In the genomic region with DNA sequence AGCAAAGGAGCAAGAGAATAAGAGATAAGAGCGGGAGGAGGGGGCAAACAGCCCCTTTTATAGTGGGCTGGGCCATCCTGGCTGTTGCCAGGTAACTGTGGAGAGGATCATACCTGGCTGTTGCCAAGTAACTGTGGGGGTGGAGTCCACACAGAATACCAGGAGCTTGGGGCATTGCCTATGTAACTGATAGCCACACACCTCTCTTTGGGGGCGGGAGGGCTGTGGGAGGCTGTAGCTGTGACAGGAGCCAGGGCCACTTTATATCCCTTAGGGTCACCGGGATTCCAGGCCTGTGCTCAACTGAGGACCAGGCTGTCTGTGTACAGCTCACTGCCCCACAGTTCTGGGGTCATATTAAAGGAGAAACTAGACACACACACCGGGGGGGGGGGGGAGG, we compare ENCODE assay signal across 26 mouse cellular contexts. TPM values are rescaled to one million over a fixed set of nuclear protein-coding genes. Genes with fewer than 3 reads are reported as not detected.
DNase-seq lines count a peak whose midpoint lies in the region; ATAC-seq lines count a peak whose summit lies in the region.
"Had no signal": no experiment of that assay in that cellular context is flagged by ENCODE, and none has a peak within 500 bp of the region (broad histone marks: within the 10 kb centered on the region; RNA-seq: fewer than 3 reads in every experiment).

No protein-coding gene starts in this region.

- WGBS in limb, embryonic 12.5 days, result 42% methylated on average over 4 of the region's 4 CpGs
- WGBS in limb, embryonic 10.5 days, result 50% methylated on average over 4 of the region's 4 CpGs
- WGBS in intestine, embryonic 16.5 days, result 44% methylated on average over 4 of the region's 4 CpGs

- no peak overlapping the region for H3K27ac ChIP-seq in limb, embryonic 12.5 days
- no peak overlapping the region for H3K27ac ChIP-seq in limb, embryonic 10.5 days
- H3K27ac ChIP-seq in intestine, embryonic 16.5 days (ENCODE audit: low read length), result 0 out of 2 replicates have a peak overlapping the region, but pooled peaks have one; percentile 24
- H3K27ac ChIP-seq: embryonic facial prominence, embryonic 12.5 days; forebrain, embryonic 12.5 days; gastrocnemius, adult 2 months; heart, embryonic 10.5 days; limb, embryonic 13.5 days; liver, embryonic 12.5 days had no signal

- no peaks in the 10 kb centered on the region for H3K27me3 ChIP-seq in limb, embryonic 12.5 days
- no peaks in the 10 kb centered on the region for H3K27me3 ChIP-seq in limb, embryonic 10.5 days (ENCODE audit: low read depth, poor library complexity, severe bottlenecking)
- no peaks in the 10 kb centered on the region for H3K27me3 ChIP-seq in intestine, embryonic 16.5 days (replicated peaks; ENCODE audit: control insufficient read depth, insufficient read depth, low read length)
- H3K27me3 ChIP-seq: embryonic facial prominence, embryonic 12.5 days; forebrain, embryonic 12.5 days; limb, embryonic 13.5 days; liver, embryonic 12.5 days had no signal

- ATAC-seq in limb, embryonic 12.5 days (ENCODE audit: insufficient number of reproducible peaks, insufficient read depth, low FRiP score, low TSS enrichment, low read depth), result 0 out of 2 replicates have a peak, but pooled peaks have one; percentile 53
- ATAC-seq in intestine, embryonic 16.5 days, result peak; percentile 69
- ATAC-seq: CD4-positive, CD25-positive, alpha-beta regulatory T cell, adult 4 months; liver, embryonic 12.5 days had no signal

- no peaks in the 10 kb centered on the region for H3K9me3 ChIP-seq in limb, embryonic 12.5 days
- H3K9me3 ChIP-seq in limb, embryonic 10.5 days (replicated peaks), result no peaks in the 10 kb centered on the region
- H3K9me3 ChIP-seq in intestine, embryonic 16.5 days (ENCODE audit: control insufficient read depth, low read length), result no peaks in the 10 kb centered on the region
- H3K9me3 ChIP-seq: embryonic facial prominence, embryonic 12.5 days; forebrain, embryonic 12.5 days; heart, embryonic 10.5 days; limb, embryonic 13.5 days; liver, embryonic 12.5 days had no signal

- no peak overlapping the region for H3K4me2 ChIP-seq in limb, embryonic 12.5 days
- 0 out of 2 replicates have a peak overlapping the region, but pooled peaks have one; percentile 32 for H3K4me2 ChIP-seq in intestine, embryonic 16.5 days (ENCODE audit: low read depth, low read length)
- H3K4me2 ChIP-seq: embryonic facial prominence, embryonic 12.5 days; forebrain, embryonic 12.5 days; limb, embryonic 13.5 days; liver, embryonic 12.5 days had no signal

- peaks cover 17% of the 10 kb centered on the region for H3K4me1 ChIP-seq in limb, embryonic 12.5 days (replicated peaks)
- H3K4me1 ChIP-seq in limb, embryonic 10.5 days, result peaks cover 30% of the 10 kb centered on the region
- peaks cover 7% of the 10 kb centered on the region; the same call in 1 of the 2 replicates for H3K4me1 ChIP-seq in intestine, embryonic 16.5 days (ENCODE audit: control insufficient read depth, insufficient read depth, low read length)
- H3K4me1 ChIP-seq: liver, embryonic 12.5 days had no signal

- no peak overlapping the region for H3K4me3 ChIP-seq in limb, embryonic 12.5 days (replicated peaks)
- no peak overlapping the region for H3K4me3 ChIP-seq in limb, embryonic 10.5 days
- no peak overlapping the region for H3K4me3 ChIP-seq in intestine, embryonic 16.5 days (ENCODE audit: low read length)
- H3K4me3 ChIP-seq: embryonic facial prominence, embryonic 12.5 days; erythroblast, embryonic 14.5 days; forebrain, embryonic 12.5 days; gastrocnemius, adult 2 months; heart, embryonic 10.5 days; limb, embryonic 13.5 days; liver, embryonic 12.5 days; myocyte had no signal

- H3K36me3 ChIP-seq in limb, embryonic 12.5 days, result no peaks in the 10 kb centered on the region
- no peaks in the 10 kb centered on the region for H3K36me3 ChIP-seq in limb, embryonic 10.5 days
- H3K36me3 ChIP-seq in intestine, embryonic 16.5 days (ENCODE audit: control insufficient read depth, insufficient read depth, low read length), result no peaks in the 10 kb centered on the region
- H3K36me3 ChIP-seq: embryonic facial prominence, embryonic 12.5 days; forebrain, embryonic 12.5 days; heart, embryonic 10.5 days; limb, embryonic 13.5 days; liver, embryonic 12.5 days had no signal

- no peak overlapping the region for H3K9ac ChIP-seq in limb, embryonic 12.5 days (replicated peaks)
- H3K9ac ChIP-seq in intestine, embryonic 16.5 days (ENCODE audit: low read depth, low read length), result no peak overlapping the region
- H3K9ac ChIP-seq: embryonic facial prominence, embryonic 12.5 days; forebrain, embryonic 12.5 days; limb, embryonic 13.5 days; liver, embryonic 12.5 days had no signal

- peak; percentile 77 for DNase-seq in heart, adult 11 months
- no peak for DNase-seq in heart, adult 18-20 months
- DNase-seq in limb, embryonic 10.5 days (ENCODE audit: low spot score), result no peak
- DNase-seq in R1 (ENCODE audit: low read depth, low spot score), result peak; percentile 43
- DNase-seq in adrenal gland, postnatal 36 days, result no peak
- DNase-seq in adrenal gland, adult 18-20 months (ENCODE audit: low spot score in 2 of 2), result no peak
- DNase-seq: adrenal gland, adult 2 months; cerebellum, adult 11-12 months; cerebellum, postnatal 10 days; gastrocnemius, adult 2 months; heart, postnatal 4 days; kidney, adult 2 months; lung, adult 18-20 months; midbrain, embryonic 14.5 days; thymus, postnatal 25 days had no signal

RNA-seq across cellular contexts. Expression of a gene that starts 40.5 kb away (rescaled TPM):
- under 1 TPM in 1 of 2 experiments, not detected in 1; 0.05 TPM for total RNA-seq in heart, adult 18-20 months (2021)
- 1.5 and 2.0 TPM in 2 replicates for polyA plus RNA-seq in limb, embryonic 12.5 days (2016; fragmentation: Nextera tagmentation; extraction: Ambion mirVana)
- polyA plus RNA-seq in limb, embryonic 10.5 days (2016; fragmentation: Nextera tagmentation; extraction: Ambion mirVana), result 0.55 and 0.86 TPM in 2 replicates
- 0.13 and 0.15 TPM in 2 replicates for polyA plus RNA-seq in intestine, embryonic 16.5 days (2015; fragmentation: Nextera tagmentation; extraction: Ambion mirVana)
- under 1 TPM; 0.10 to 0.13 TPM for total RNA-seq in adrenal gland, postnatal 36 days (2021)
- total RNA-seq in adrenal gland, adult 18-20 months (2021), result under 1 TPM in 1 of 2 experiments, not detected in 1; 0.16 TPM
- total RNA-seq: gastrocnemius, adult 2 months; megakaryocyte, adult 5-6 weeks had no signal
- polyA plus RNA-seq: CD4-positive, CD25-positive, alpha-beta regulatory T cell, adult 4 months; erythroblast, embryonic 14.5 days; kidney, adult 2 months; liver, embryonic 12.5 days had no signal

Comparison
In these comparisons a context has a peak if more than half of its experiments do, and no peak if none do; other contexts are left out.
1. DNase-seq: peak in heart, adult 11 months (single experiment) and R1 (single experiment); none in heart, adult 18-20 months (0 of 2), limb, embryonic 10.5 days (single experiment), adrenal gland, postnatal 36 days (0 of 2) and adrenal gland, adult 18-20 months (0 of 2).